Mouse (Mus musculus) ZHBTc4 (cell line): Measurements from ENCODE around the gene Mrpl21.
A peak's percentile ranks its signal among the peaks of the same experiment; 100 is the strongest.

Experiments
- DNase-seq: peaks from one replicate; pipeline ENCODE4 v3.0.0-alpha.2; 2011; ENCODE audit warnings: low read depth, low spot score

The Mrpl21 gene

DNA sequence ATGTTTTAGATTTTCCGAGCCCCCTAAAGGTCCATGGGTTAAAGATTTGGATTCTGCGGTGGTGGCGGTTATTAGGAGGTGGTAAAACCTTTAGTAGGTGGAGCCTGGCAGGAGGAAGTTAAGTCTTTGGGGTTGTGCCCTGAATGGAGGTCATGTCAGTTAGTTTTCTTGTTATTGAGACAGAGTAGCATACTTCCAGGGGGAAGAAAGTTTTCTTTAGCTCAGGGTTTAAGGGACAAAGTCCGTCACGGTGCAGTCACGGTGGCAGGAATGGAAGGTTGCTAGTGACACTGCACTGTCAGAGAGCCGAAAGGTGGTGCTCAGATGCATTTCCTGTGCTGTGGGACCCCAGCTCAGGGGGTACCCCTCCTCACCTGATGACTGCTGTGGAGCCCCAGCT lies 15.1 kb downstream of the Mrpl21 start:
- DNase-seq, result no peak

- no peak for DNase-seq
Observed at GRCm38 (mm10) chr19:3304017-3304416, 21.3 kb downstream of the Mrpl21 start.

- DNase-seq, result peak; percentile 35
Observed at GRCm38 (mm10) chr19:3307175-3307949, 24.7 kb downstream of the Mrpl21 start.

DNA sequence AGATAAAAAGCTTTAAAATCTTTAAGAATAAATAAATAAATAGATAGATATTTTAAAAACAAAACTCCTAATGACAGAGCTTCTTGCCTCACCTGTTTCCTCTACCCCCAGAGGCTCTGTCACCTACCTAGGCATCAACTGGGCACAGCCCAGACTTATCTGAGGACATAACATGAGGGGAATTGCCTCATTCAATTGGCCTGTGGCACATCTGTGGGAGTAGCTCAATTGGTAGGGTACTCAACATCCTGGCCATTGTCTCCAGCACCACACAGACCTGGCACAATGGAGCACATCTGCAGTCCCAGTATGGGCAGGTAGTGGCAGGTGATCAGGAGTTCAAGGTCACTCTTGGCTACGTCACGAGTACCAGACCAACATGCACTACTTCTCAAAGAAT lies 36.6 kb downstream of the Mrpl21 start:
- no peak for DNase-seq

DNA sequence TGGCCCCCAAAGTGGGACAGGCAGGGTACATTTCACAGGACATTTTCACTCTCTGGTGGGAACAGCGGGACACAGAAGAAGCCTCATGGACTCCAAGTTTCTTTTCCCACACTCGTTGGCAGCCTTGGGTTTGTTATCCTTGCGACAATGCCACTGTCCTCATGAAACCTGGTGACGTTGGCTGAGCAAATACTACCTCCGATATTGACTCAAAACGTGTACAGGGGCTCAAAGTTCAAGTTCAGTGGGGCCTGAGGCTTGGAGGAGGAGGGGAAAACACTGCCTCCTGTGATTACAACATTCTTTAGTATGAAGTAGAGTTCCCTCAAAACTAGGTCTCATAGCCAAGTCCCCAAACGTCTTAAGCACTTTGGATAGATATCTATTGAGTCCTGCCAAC lies 37.4 kb downstream of the Mrpl21 start:
- DNase-seq, result no peak

GRCm38 (mm10) chr19:3320801-3321200 lies 38.1 kb downstream of the Mrpl21 start:
- DNase-seq, result peak; percentile 82

DNA sequence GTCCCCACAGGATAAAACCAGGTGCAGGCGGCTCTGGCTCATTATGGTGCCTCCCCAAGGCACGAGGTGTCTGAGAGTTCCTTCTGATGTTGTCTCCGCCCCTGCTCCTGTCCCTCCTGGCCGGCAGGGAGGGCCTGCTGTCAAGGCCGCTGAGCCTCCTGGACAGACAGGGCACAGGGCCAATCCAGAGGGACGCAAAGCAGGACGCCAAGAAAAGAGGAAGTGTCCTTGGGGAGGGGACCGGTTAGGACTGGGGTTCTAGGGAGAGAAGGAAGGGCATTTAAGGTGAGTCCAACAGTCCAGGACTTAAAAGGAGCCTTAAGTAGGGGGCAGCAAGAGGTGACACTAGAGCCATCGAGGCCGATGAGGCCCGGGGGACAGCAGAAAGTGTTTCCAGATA lies 38.9 kb downstream of the Mrpl21 start:
- peak; percentile 40 for DNase-seq

- DNase-seq, result peak; percentile 81
Observed at GRCm38 (mm10) chr19:3322261-3322969, 39.7 kb downstream of the Mrpl21 start, which contains the start of gene Cpt1a. Gene Cpt1a (plus strand): TSS chr19:3322334.

GRCm38 (mm10) chr19:3323201-3323621 lies 40.5 kb downstream of the Mrpl21 start:
- DNase-seq, result peak; percentile 92

GRCm38 (mm10) chr19:3323753-3324270 lies 41.1 kb downstream of the Mrpl21 start:
- peak; percentile 86 for DNase-seq

DNA sequence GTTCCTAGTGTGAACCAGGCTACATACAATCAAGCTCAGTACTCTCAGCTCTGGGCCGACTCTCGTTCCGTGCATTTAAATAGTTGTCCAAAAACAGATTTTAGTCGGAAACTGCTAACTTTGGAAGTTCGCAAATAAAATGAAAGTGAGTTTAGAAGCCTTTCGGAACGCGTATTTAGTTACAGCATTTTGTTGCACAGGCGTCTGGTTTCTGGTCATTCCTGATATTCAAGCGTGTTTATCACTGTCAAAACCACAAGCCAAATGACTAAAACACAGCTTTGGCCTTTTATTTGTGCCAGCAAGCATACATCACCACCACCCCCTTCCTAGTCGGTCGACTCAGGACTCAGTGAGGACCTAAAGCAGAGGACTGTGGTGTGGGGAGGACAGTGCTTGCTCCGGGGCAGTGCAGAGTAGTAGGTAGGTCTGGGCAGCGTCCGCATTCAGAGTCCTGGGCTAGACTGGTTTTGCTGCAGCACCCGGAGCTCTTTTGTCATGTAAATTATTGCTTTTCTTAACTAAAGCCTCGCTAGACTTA lies 41.6 kb downstream of the Mrpl21 start:
- peak; percentile 82 for DNase-seq

DNA sequence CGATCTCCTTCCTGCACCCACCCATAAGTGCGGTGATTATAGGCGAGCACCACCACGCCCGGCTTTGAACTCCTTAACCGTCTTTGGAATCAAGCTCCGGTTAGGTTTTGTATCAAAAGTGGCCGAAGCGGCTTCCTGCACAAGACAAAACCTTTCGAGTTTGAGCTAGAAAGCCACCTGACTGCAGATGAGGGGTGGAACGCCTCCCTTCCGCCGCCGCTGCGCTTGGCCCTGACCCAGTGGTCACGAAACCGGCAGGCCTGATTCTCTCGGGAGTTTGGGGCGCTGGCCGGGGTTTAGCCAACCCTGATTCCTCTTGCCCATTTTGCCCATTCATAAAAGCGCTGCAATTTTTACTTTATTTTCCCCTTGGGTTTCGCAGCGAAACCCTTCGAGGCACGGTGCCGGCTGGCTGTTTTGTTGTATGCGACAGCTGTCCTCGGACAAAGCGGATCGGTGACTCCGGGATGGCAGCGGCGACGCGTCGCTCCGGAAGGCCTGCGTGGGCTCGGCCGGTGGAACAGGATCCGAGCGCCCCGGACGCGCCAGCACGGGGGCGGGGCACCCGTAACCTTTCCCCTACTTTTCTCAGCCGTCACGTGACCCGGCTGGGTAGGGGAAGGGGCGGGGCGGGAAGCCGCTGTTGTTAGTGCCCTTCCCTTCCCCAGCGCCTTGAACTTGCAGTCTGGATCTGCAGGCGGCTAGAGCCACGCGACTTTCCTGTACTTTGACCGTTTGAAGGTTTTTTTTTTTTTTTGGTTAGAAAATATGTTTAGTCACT lies 42.4 kb downstream of the Mrpl21 start:
- peak; percentile 98 for DNase-seq

DNA sequence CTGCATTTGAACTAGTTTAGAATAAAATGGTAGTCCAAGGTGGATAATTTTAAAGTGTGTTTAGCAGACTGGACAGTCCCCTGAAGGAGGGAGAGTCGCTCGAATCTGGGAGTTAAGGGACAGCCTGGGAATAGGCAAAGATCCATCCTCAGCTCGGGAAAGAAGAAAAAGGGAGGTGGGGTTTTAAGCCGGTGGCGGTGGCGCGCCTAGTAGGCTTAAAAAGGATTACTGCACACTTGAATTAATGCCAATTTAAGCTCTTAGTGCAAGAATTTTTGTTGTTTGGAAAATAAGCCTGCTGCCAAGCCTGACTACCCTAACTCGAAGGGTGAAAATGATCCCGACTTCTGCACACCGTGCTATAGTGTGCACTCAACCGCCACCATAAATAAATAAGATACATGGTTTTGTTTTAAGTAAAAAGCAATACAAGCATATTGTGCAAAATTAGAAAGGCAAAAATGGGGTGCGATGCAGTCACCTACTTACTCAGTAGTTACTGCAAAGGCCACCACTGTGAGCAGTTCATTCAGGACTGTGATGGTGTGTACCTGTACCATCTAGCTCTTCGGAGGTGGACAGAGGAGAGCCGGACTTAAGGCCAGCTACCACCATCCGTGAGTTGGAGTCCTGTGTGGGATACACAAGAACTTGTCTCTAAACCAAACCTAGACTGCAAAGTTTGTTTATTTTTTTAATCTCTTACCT lies 43.2 kb downstream of the Mrpl21 start:
- no peak for DNase-seq

- DNase-seq, result no peak
Observed at GRCm38 (mm10) chr19:3326479-3327047, 43.9 kb downstream of the Mrpl21 start.

DNA sequence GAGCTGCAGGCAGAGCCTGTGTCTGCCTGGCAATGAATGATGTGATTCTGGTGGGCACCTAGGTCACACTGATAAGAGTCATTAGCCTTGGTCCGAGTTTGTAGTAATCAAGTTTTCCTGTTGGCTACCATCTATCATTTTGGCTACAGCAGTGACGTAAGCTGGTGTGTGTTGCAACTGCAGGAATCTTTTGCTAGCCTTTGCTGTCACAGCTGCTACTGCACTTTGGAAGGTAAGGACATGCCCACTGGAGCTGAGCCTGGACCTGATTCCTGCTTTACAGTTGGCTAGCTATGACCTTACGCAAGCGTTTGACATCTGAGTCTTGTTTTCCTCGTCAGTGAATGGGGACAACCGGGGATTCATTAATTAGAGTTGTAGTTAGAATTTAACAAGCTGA lies 50.5 kb downstream of the Mrpl21 start:
- no peak for DNase-seq

DNA sequence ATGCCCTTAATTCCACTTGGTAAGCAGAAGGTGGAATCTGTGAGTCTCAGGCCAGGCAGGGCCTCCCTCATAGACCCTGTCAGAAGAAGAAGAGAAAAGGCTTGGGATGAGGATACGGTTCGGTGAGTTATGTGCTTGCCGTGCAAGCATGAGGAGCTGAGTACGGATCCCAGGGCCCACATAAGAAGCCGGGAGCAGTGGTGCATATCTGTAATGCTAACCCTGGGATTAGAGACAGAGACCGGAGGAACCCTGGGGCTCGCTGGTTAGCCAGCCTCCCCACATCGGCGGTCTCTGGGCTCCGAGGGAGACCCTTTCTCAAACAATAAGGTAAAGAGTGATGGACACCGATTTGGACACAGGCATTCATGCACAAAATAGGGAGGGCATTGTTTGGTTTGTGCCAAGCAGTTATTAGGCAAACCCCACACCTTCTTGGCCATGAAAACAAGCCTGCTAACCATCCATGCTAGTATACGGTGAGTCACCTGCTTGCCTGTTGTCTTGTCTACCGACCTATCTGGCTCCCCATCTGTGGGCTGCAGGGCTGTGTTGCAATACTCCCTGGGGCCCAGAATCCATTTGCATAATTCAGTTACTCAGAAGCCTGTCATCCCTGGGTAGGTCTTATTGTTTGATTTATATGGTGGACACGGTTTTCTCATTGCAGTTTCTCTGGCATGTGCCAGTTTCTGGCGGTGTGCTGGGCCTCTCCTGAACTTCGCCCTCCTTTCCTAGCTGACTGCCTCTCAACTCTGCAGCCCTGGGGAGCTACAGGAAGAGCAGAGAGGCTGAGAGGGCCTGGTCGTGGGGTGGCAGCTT lies 51.2 kb downstream of the Mrpl21 start:
- DNase-seq, result no peak

DNA sequence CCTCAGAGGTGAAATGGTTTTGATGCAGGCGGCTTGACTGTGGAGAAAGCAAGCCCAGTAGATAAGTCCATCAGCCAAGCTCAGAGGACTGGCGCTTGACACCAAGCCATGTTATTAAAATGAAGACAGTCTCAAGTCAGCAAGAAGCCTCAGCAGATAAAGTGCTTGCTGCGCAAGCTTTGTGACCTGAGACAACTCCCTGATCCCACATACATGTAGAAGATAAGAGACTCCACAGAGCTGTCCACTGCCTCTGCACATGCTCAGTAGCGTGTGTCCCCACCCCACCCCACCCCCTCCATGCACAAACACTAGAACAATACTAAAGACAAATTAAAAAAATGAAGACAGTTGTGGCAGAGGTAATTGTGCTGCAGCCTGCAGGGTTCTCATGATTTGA lies 51.8 kb downstream of the Mrpl21 start:
- no peak for DNase-seq

- DNase-seq, result no peak
Observed at GRCm38 (mm10) chr19:3335917-3336316, 53.2 kb downstream of the Mrpl21 start.

- DNase-seq, result no peak
Observed at GRCm38 (mm10) chr19:3336485-3337255, 54.0 kb downstream of the Mrpl21 start.
